Mouse (Mus musculus) CD4-positive helper T cell, adult 2 months (primary cell): Measurements from ENCODE around the gene Skap2.

ENCODE experiments used
- DNase-seq: peaks from one replicate; pipeline ENCODE4 v3.0.0-alpha.2; 2012; ENCODE audit warnings: low read depth, missing footprints, low spot score

Gene Skap2

GRCm38 (mm10) chr6:51844106-51844505, 168.2 kb downstream of the Skap2 start:
- no peak for DNase-seq

DNA sequence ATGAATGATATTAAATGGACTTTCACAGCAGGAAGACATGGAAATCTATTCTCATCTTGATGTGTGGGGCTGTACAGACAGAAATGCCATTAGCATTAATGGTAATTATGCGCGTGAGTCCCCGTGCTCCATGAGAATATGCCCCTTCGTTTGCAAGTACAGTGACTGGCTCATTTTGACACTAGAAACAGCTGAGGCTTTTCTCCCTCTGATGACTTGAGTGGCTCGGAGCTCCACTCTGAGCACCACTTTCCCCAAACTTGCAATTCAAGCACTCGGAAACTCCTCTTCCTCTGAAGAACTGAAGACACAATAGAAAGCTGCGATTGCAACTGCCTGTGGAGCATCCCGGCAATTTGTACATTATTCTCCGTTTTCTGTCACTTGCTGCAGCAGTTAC, 169.3 kb downstream of the Skap2 start:
- no peak for DNase-seq

DNA sequence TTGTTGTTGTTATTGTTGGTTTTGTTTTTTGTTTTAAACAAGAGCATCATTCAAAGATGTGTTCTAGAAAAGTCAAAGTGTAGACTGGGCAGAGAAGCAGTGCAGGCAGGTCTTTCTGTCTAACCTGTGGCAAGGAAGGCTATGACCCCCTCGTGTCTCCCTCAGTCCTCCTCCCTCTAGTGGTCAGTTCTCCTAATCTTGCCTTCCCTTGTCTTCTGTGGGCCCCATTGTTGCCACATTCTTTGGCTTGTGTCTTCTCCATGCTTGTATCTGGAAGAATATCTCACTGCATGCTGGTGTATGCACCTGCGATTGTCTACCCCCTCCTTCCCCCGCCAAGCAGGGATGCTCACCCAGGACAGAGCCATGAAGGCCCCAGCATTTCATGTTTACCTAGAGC, 174.2 kb downstream of the Skap2 start:
- no peak for DNase-seq

DNA sequence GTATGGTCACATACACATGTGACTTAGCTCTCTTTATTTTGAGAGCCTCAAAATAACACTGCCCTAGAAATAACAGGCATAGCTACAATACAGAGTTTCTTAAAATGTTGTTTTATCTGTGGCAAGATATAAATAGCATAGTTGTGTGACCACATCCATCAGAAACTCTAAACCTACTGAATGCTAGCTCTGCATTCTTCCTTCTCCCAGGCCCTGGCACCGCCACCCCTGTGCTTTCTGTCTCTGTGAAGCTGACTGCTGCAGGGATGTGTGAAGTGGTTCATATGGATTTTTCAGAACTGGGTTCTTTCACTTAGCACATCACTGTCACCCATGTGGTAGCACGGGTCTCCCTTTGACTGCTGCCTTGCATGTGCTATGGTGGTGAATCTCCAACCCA, 179.0 kb downstream of the Skap2 start:
- DNase-seq: no peak

- no peak for DNase-seq
Measured at GRCm38 (mm10) chr6:51825621-51826021, 186.7 kb downstream of the Skap2 start.

GRCm38 (mm10) chr6:51824136-51824830, 188.1 kb downstream of the Skap2 start:
- no peak for DNase-seq

GRCm38 (mm10) chr6:51822049-51822448, 190.3 kb downstream of the Skap2 start:
- DNase-seq: no peak

- DNase-seq: no peak
Measured at GRCm38 (mm10) chr6:51820853-51821252, 191.5 kb downstream of the Skap2 start.

GRCm38 (mm10) chr6:51816892-51817621, 195.3 kb downstream of the Skap2 start:
- no peak for DNase-seq

- no peak for DNase-seq
Measured at GRCm38 (mm10) chr6:51810906-51811305, 201.4 kb downstream of the Skap2 start.

DNA sequence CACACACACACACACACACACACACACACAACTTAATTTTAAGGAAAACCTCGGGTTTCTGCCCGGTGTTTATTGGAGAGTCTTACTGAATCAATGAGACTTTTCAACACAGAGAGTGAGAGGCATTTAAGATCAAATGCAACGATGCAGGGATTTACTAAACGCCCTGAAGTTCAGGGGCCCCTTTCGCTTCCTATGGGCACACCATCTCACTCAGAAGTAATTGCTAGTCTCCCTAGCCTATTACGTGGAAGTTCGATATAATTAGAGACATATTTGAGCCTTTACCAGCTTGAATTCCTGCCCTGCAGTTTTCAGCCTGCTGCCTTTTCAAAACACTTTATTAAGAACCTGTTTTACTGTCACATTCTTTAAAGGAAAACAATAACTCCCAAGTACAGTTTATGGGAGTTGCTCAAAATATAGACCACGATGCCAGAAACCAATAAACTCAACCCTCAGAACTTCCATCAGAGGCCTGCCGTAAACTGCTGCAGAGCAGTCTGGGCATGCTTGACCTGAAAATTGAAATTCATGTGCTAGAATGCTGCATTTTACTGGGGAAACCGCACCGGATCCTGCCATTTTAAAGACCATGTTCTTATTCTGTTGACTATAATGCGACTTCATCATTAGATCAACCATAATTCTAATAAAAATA, 203.1 kb downstream of the Skap2 start:
- no peak for DNase-seq

- no peak for DNase-seq
Measured at GRCm38 (mm10) chr6:51808011-51808410, 204.3 kb downstream of the Skap2 start.
